Mouse (Mus musculus) kidney, postnatal 25 days (tissue): ENCODE results near the gene Il6.
"Not testable (repeated sequence)": the region's sequence is repeated elsewhere in the genome, so short reads cannot be mapped to it uniquely, and the experiment has no call there.

Source experiments
- DNase-seq, 2 experiments: peaks; one replicate each; pipeline ENCODE4 v3.0.0; 2021; ENCODE audit warnings: mixed read lengths in 2 of 2

Il6 gene

GRCm38 (mm10) chr5:30012726-30013503 is at the start of gene Il6:
TSS of gene Il6 (plus strand) at chr5:30013114.
- DNase-seq = peak; percentile 86 to 88

- DNase-seq = no peak
These were observed 49.4 kb upstream of the Il6 start for GRCm38 (mm10) chr5:29963488-29963887.

GRCm38 (mm10) chr5:29970212-29970611 is 42.7 kb upstream of the Il6 start:
- no peak for DNase-seq

- no peak for DNase-seq
These were observed 40.1 kb upstream of the Il6 start for GRCm38 (mm10) chr5:29972796-29973195.

GRCm38 (mm10) chr5:29973533-29973932 is 39.4 kb upstream of the Il6 start:
- no peak for DNase-seq

- no peak for DNase-seq
These were observed 38.8 kb upstream of the Il6 start for GRCm38 (mm10) chr5:29974115-29974514.

GRCm38 (mm10) chr5:29993583-29993982 is 19.3 kb upstream of the Il6 start:
- no peak for DNase-seq

- DNase-seq = no peak
These were observed 18.6 kb upstream of the Il6 start for GRCm38 (mm10) chr5:29994344-29994743.

- DNase-seq = no peak
These were observed 15.6 kb upstream of the Il6 start for GRCm38 (mm10) chr5:29997351-29997750.

- DNase-seq = no peak
These were observed 12.0 kb upstream of the Il6 start for GRCm38 (mm10) chr5:30000921-30001320.

- DNase-seq = peak in 1 of 2 experiments; percentile 10
These were observed 1.7 kb downstream of the Il6 start for GRCm38 (mm10) chr5:30014580-30014979.

GRCm38 (mm10) chr5:30035862-30036261 is 22.9 kb downstream of the Il6 start:
- not testable (repeated sequence) for DNase-seq

- DNase-seq = not testable (repeated sequence)
These were observed 24.2 kb downstream of the Il6 start for GRCm38 (mm10) chr5:30037111-30037510.

- DNase-seq = not testable (repeated sequence)
These were observed 26.4 kb downstream of the Il6 start for GRCm38 (mm10) chr5:30039324-30039723.

- DNase-seq = not testable (repeated sequence)
These were observed 26.9 kb downstream of the Il6 start for GRCm38 (mm10) chr5:30039841-30040240.

GRCm38 (mm10) chr5:30058216-30058731 is 45.4 kb downstream of the Il6 start:
- DNase-seq = no peak

- not testable (repeated sequence) for DNase-seq
These were observed 46.7 kb downstream of the Il6 start for GRCm38 (mm10) chr5:30059607-30060006.

- peak; percentile 50 for DNase-seq
These were observed 54.8 kb downstream of the Il6 start for GRCm38 (mm10) chr5:30067726-30068125.
